Mouse (Mus musculus) liver, embryonic 12.5 days (tissue): ENCODE data around the gene Med26. TPM values are rescaled to one million over a fixed set of nuclear protein-coding genes. Genes with fewer than 3 reads are reported as not detected.

Source experiments
- microRNA-seq: library from miRNA; unstranded; fragments of <30 nt; microRNA quantifications from one replicate; pipeline ENCODE4, GENCODE M21; 2017
- polyA plus RNA-seq: library from polyadenylated mRNA; unstranded; fragments of >200 nt; fragmentation: Nextera tagmentation; extraction: Ambion mirVana; gene quantifications from 2 replicates; pipeline ENCODE4 v1.2.1, GENCODE M21; 2016

Med26 gene
- polyA plus RNA-seq, 1 experiment from 2014 or later = 11.6 TPM

Small RNA genes lying within 50 kb of the gene (microRNA-seq; reads per million reads assigned to microRNA genes)
- not detected for gene Gm28019
- gene Mir7068 = 2.8 reads per million

Other genes starting within 250 kb of the Med26 start
- gene Gm10282, start 243.0 kb downstream of the Med26 start, polyA plus RNA-seq = 10.1 and 10.3 TPM in 2 replicates
- 5.7 and 6.0 TPM in 2 replicates for gene Klf2, start 229.2 kb downstream of the Med26 start, polyA plus RNA-seq
- gene Eps15l1, start 126.8 kb downstream of the Med26 start, polyA plus RNA-seq = 28.9 and 29.8 TPM in 2 replicates
- gene Calr3, start 104.4 kb downstream of the Med26 start, polyA plus RNA-seq = 1.0 and 1.1 TPM in 2 replicates
- 7.0 and 7.7 TPM in 2 replicates for gene 1700030K09Rik, start 104.4 kb downstream of the Med26 start, polyA plus RNA-seq
- gene Cherp, start 73.0 kb downstream of the Med26 start, polyA plus RNA-seq = 41.6 and 45.0 TPM in 2 replicates
- 17.1 and 17.7 TPM in 2 replicates for gene Slc35e1, start 55.7 kb downstream of the Med26 start, polyA plus RNA-seq
- 55.1 and 57.8 TPM in 2 replicates for gene Smim7, start 22.8 kb upstream of the Med26 start, polyA plus RNA-seq
- gene Tmem38a, start 23.8 kb upstream of the Med26 start, polyA plus RNA-seq = 2.5 TPM in 2 replicates
- 0.01 TPM in 1 of 2 replicates, not detected in the other for gene Nwd1, start 98.4 kb upstream of the Med26 start, polyA plus RNA-seq
- gene Sin3b, start 175.0 kb upstream of the Med26 start, polyA plus RNA-seq = 73.0 and 80.0 TPM in 2 replicates
- gene F2rl3, start 213.6 kb upstream of the Med26 start, polyA plus RNA-seq = 6.6 TPM in 2 replicates